Mouse (Mus musculus) heart, postnatal 0 days (tissue): ENCODE results near the gene Zbtb16.

Experiments used
- CTCF ChIP-seq: IDR thresholded peaks from 2 replicates; pipeline ENCODE4 v1.5.1; 2016; ENCODE audit warnings: antibody characterized with exemption, control low read depth, low read depth
- EP300 ChIP-seq: IDR thresholded peaks from 2 replicates; pipeline ENCODE4 v1.6.1; 2016; ENCODE audit warnings: antibody characterized with exemption, low read depth

DNA sequence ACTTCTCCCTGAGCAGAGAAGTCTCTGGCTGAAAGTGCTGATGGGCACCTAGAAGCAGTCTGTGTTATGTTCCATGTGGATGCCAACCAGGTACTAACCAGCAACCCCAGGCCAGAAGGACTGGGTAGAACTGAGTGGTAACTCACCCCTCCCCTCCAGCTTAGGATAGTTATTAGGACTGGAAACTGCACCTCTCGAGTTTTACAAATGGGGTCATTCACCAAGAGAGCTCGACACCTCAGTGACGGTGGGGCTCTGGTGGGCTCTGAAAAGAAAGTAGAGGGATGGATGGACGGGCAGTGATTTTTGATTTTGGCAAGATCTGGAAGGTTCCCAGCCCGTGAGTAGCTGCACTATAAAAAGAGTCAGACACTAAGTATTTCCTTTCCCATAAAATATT, 71.7 kb downstream of the Zbtb16 start:
- TF ChIP-seq CTCF (no peak), EP300 (no peak)
